Mouse (Mus musculus) small intestine, adult 2 months (tissue): ENCODE results near the gene Col17a1.

Source experiments
- CTCF ChIP-seq: fragments of 200-500 bp; IDR thresholded peaks from 2 replicates; pipeline ENCODE4 v1.5.1; 2012; ENCODE audit warnings: low read depth, mild to moderate bottlenecking, control low read depth, inconsistent platforms, low read length, moderate library complexity, mixed read lengths; ENCODE audit not compliant: insufficient replicate concordance, insufficient read length; ENCODE audit errors: extremely low read depth
- POLR2A ChIP-seq: fragments of 200-500 bp; IDR thresholded peaks from 2 replicates; pipeline ENCODE4 v1.6.1; 2012; ENCODE audit warnings: low read depth, mild to moderate bottlenecking, control low read depth, inconsistent platforms, low read length, moderate library complexity

- TF ChIP-seq CTCF: no peak
- TF ChIP-seq POLR2A: no peak
These were observed 83.4 kb downstream of the Col17a1 start for GRCm38 (mm10) chr19:47608513-47608912.
